Mouse (Mus musculus) kidney, embryonic 16.5 days (tissue): ENCODE results near the gene Mageh1. TPM values are rescaled to one million over a fixed set of nuclear protein-coding genes. Genes with fewer than 3 reads are reported as not detected.
"Not testable (repeated sequence)": the region's sequence is repeated elsewhere in the genome, so short reads cannot be mapped to it uniquely, and the experiment has no call there.

Experiments
- ATAC-seq: fragments of 200-750 bp; cut with Nextera tagmentation; 2 replicates; pipeline ENCODE4 v1.8.0; 2017; ENCODE audit warnings: moderate TSS enrichment; ENCODE audit not compliant: low FRiP score, low TSS enrichment
- H3K27ac ChIP-seq: fragments of 300-500 bp; sonication (generic); 2 replicates; pipeline ENCODE4 v1.5.1; 2014; ENCODE audit warnings: low read length
- H3K27me3 ChIP-seq: fragments of 300-500 bp; sonication (generic); 2 replicates; pipeline ENCODE4 v1.6.1; 2014; ENCODE audit warnings: low read length, control low read depth, mixed read lengths; ENCODE audit not compliant: insufficient read depth
- H3K36me3 ChIP-seq: fragments of 300-500 bp; sonication (generic); 2 replicates; pipeline ENCODE4 v1.6.1; 2014; ENCODE audit warnings: low read length, control low read depth, mixed read lengths; ENCODE audit not compliant: insufficient read depth
- H3K4me1 ChIP-seq: fragments of 300-500 bp; sonication (generic); 2 replicates; pipeline ENCODE4 v1.6.1; 2014; ENCODE audit warnings: low read length, control low read depth, mixed read lengths; ENCODE audit not compliant: insufficient read depth
- H3K4me2 ChIP-seq: fragments of 300-500 bp; sonication (generic); replicated peaks from 2 replicates; pipeline ENCODE4 v1.6.1; 2014; ENCODE audit warnings: low read depth, low read length
- H3K4me3 ChIP-seq: fragments of 300-500 bp; sonication (generic); 2 replicates; pipeline ENCODE4 v1.5.1; 2014; ENCODE audit warnings: mild to moderate bottlenecking, low read length
- H3K9ac ChIP-seq: fragments of 300-500 bp; sonication (generic); replicated peaks from 2 replicates; pipeline ENCODE4 v1.6.1; 2014; ENCODE audit warnings: low read length
- H3K9me3 ChIP-seq: fragments of 300-500 bp; sonication (generic); 2 replicates; pipeline ENCODE4 v1.6.1; 2016; ENCODE audit warnings: low read length, control low read depth
- WGBS: fragments of 180-500 bp; shearing (Covaris S2); extraction: QIAGEN DNeasy Blood & Tissue Kit; methylation state at CpG from one replicate; pipeline ENCODE4 v1.1.7; 2014; 5-methylcytosine and 5-hydroxymethylcytosine counted together
- polyA plus RNA-seq: library from polyadenylated mRNA; unstranded; fragments of >200 nt; fragmentation: Nextera tagmentation; extraction: Ambion mirVana; gene quantifications from 2 replicates; pipeline ENCODE4 v1.2.1, GENCODE M21; 2015

The Mageh1 gene
- polyA plus RNA-seq, result 53.3 and 55.2 TPM in 2 replicates

DNA sequence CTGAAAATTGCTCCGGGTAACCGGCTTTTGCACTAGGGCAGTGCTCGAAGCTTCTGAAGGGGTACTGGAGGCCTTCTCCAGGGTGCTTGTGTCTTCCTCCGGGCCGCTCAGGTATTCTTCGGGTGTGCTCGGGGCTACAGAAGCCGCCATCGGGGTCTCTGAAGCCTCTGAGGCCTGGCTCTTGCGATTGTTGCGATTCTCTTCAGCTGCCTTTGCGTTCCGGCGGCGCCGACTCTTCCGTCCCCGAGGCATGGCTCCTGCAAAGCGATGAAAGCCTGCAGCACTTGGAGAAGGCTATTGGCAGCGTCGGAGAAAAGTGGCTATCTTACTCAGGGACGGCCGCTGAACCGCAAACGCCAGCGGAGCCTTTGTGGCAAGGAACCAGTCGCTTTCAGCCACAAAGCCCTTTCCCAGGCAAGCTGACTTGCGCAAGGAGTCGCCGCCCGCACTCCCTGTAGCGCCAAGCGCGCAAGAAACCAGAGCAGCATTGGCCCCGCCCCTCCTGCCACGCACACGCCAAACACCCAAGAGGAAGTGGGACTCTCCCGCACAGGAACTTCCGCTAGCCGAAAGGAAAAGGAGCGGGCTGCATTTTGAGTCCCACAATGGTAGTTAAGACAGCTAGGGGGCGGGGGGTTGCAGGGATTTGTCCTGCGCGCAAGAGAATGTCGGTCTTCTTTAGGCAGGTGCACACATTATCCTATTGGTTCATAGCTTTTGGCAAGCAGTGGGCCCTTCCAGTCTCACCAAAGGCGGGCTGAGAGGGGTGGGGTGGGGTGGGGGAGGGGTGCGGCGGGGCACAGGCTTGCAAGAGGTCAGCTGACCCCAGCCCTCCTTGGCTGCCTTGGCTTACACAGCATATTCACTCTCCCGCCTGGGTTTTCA lies at the start of gene Mageh1:
Gene Mageh1, minus strand, starts transcription at position 489 of the 885 bp plus-strand sequence.
- H3K9ac ChIP-seq, result peak within 1 kb of the TSS; percentile 76
- no peaks in the 10 kb centered on the region for H3K9me3 ChIP-seq
- no peaks in the 10 kb centered on the region for H3K4me1 ChIP-seq
- H3K36me3 ChIP-seq, result no peaks in the 10 kb centered on the region
- peak; percentile 97 for ATAC-seq
- peaks cover 16% of the 10 kb centered on the region; the same call in 1 of the 2 replicates for H3K27me3 ChIP-seq
- peak within 1 kb of the TSS; percentile 59 for H3K4me2 ChIP-seq
- 21% methylated on average over 49 of the region's 49 CpGs for WGBS
- peak within 1 kb of the TSS; percentile 55 for H3K4me3 ChIP-seq
- peak within 1 kb of the TSS; percentile 89 for H3K27ac ChIP-seq

DNA sequence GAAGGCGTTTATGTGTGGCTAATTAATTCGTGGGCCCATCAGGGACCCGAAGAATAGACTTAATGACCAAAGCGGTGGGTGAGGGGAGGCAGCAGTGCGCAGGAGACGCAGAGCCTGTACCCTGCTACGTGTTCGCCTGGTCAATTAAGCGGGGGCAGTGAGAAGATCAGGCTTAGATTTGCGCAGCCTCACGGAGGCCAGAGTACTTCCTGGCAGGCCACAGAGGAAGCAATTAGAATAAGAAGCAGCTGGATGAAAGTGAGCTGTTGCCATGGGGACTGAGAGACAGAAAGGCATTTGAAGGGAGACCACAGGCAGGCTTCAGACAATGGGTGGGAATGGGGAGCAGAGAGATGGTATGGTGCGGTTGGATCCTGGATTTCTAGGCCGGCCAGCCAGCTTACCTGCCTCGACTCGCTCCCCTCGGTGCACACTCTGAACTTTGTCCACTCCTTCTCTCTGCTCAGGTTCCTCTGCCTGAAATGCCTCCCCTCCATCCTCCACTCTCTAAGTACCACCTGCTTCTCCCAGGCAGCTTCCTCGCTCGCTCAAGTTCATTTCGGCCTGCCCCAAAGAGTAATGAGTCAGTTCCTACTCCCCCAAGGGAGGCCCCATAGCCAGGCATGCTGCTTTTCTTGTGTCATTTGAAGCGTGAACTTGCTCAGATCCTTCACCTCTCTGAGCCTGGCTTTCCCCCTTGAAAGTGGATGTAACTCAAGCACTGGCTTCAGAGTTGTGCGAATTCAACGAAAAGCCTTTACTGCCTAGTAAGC lies 783 bp upstream of the Mageh1 start:
- Histone ChIP-seq H3K27me3 (peaks cover 16% of the 10 kb centered on the region; the same call in 1 of the 2 replicates), H3K4me2 (peak overlapping the region; percentile 59), H3K4me3 (peak overlapping the region; percentile 55), H3K27ac (peak overlapping the region; percentile 89)
- H3K4me1 ChIP-seq, H3K9ac ChIP-seq, H3K9me3 ChIP-seq, H3K36me3 ChIP-seq: not testable (repeated sequence)
- WGBS, result 29% methylated on average over 6 of the region's 22 CpGs
- ATAC-seq, result peak; percentile 90

GRCm38 (mm10) chrX:153031547-153031946 lies 5.8 kb downstream of the Mageh1 start:
- H3K4me3 ChIP-seq, result not testable (repeated sequence)

GRCm38 (mm10) chrX:153025709-153026108 lies 11.7 kb downstream of the Mageh1 start:
- not testable (repeated sequence) for H3K27ac ChIP-seq, H3K9ac ChIP-seq, H3K4me3 ChIP-seq, ATAC-seq, H3K4me1 ChIP-seq, H3K27me3 ChIP-seq, H3K4me2 ChIP-seq, H3K36me3 ChIP-seq, H3K9me3 ChIP-seq
- WGBS, result 82% methylated on average over 3 of the region's 3 CpGs

More at GRCm38 (mm10) chrX:153031547-153031946, 5.8 kb downstream of the Mageh1 start:
- ATAC-seq, H3K4me1 ChIP-seq, H3K9ac ChIP-seq, H3K9me3 ChIP-seq, H3K27ac ChIP-seq, H3K36me3 ChIP-seq, H3K4me2 ChIP-seq, H3K27me3 ChIP-seq: not testable (repeated sequence)

GRCm38 (mm10) chrX:153025255-153025654 lies 12.1 kb downstream of the Mageh1 start:
- H3K4me2 ChIP-seq, H3K36me3 ChIP-seq, H3K4me3 ChIP-seq, H3K9ac ChIP-seq, H3K4me1 ChIP-seq, ATAC-seq, H3K27ac ChIP-seq, H3K27me3 ChIP-seq, H3K9me3 ChIP-seq: not testable (repeated sequence)
- WGBS, result no CpG with 5 or more reads among the region's 3 CpGs

DNA sequence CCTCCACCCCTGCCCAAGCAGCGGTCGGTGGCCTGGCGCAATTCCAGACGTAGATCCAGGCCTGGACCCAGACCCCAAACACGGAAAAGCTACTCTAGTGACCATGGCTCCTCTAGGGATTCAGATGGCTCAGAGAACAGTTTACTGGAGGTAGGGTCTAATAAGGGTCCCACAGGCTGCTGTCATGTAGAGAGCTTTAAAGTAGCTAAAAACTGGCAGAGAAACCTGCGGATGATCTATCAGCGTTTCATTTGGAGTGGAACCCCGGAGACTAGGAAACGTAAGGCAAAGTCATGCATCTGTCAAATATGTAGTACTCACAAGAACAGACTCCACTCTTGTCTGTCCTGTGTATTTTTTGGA lies 29.7 kb downstream of the Mageh1 start:
- Histone ChIP-seq H3K4me1 (no peaks in the 10 kb centered on the region), H3K9me3 (no peaks in the 10 kb centered on the region), H3K27ac (no peak overlapping the region), H3K4me3 (peak overlapping the region; percentile 63), H3K27me3 (peaks cover 8% of the 10 kb centered on the region; the same call in 1 of the 2 replicates), H3K4me2 (peak overlapping the region; percentile 66), H3K9ac (0 out of 2 replicates have a peak overlapping the region, but pooled peaks have one; percentile 64), H3K36me3 (no peaks in the 10 kb centered on the region)
- 28% methylated on average over 8 of the region's 9 CpGs for WGBS
- no peak for ATAC-seq

GRCm38 (mm10) chrX:153007021-153007684 lies 30.2 kb downstream of the Mageh1 start:
- no peaks in the 10 kb centered on the region for H3K36me3 ChIP-seq
- 0 out of 2 replicates have a peak overlapping the region, but pooled peaks have one; percentile 24 for H3K27ac ChIP-seq
- peak overlapping the region; percentile 66 for H3K4me2 ChIP-seq
- no peaks in the 10 kb centered on the region for H3K4me1 ChIP-seq
- WGBS, result 18% methylated on average over 52 of the region's 58 CpGs
- peak overlapping the region; percentile 64 for H3K9ac ChIP-seq
- H3K4me3 ChIP-seq, result peak overlapping the region; percentile 63
- H3K9me3 ChIP-seq, result no peaks in the 10 kb centered on the region
- peaks cover 8% of the 10 kb centered on the region; the same call in 1 of the 2 replicates for H3K27me3 ChIP-seq
- peak; percentile 94 for ATAC-seq

- Histone ChIP-seq H3K36me3 (no peaks in the 10 kb centered on the region), H3K4me3 (peak within 1 kb of the TSS; percentile 63), H3K4me2 (peak within 1 kb of the TSS; percentile 66), H3K9ac (peak within 1 kb of the TSS; percentile 64), H3K27ac (0 out of 2 replicates have a peak within 1 kb of the TSS, but pooled peaks have one; percentile 24), H3K27me3 (peaks cover 8% of the 10 kb centered on the region; the same call in 1 of the 2 replicates), H3K4me1 (no peaks in the 10 kb centered on the region), H3K9me3 (no peaks in the 10 kb centered on the region)
- ATAC-seq, result peak; percentile 80
- 17% methylated on average over 23 of the region's 23 CpGs for WGBS
Measured at GRCm38 (mm10) chrX:153006387-153006841, 31.0 kb downstream of the Mageh1 start, which contains the start of gene Usp51. Gene Usp51, plus strand, starts transcription at chrX:153006469.

DNA sequence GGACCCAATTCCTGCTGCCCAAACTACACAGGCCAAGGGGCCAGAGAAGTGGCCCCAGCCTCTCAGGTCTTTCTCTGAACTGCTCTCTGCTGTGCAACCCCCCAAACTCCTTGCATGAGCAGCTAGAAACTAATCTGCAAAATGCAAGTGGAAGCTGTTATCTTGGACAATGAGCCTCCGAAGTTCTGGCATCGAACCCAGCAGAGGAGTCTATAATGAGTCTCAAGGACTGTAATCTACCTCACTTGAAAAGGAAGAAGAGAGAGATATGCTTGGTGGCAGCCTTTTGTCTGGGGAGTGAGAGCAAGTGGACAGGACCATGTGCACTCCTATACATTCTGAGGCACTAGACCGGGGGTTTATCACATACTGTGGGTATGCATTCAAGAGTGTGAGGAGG lies 41.3 kb downstream of the Mageh1 start:
- H3K27me3 ChIP-seq, result not testable (repeated sequence)
- no CpG with 5 or more reads among the region's 3 CpGs for WGBS

More for the DNA sequence above, 41.3 kb downstream of the Mageh1 start:
- not testable (repeated sequence) for H3K36me3 ChIP-seq, H3K9ac ChIP-seq, H3K9me3 ChIP-seq, ATAC-seq, H3K4me1 ChIP-seq, H3K4me3 ChIP-seq, H3K4me2 ChIP-seq, H3K27ac ChIP-seq
